Mouse (Mus musculus) left cerebral cortex, postnatal 14 days (tissue): ENCODE measurements around the gene Cyp2c70. TPM values are rescaled to one million over a fixed set of nuclear protein-coding genes. Genes with fewer than 3 reads are reported as not detected.
A peak's percentile ranks its signal among the peaks of the same experiment; 100 is the strongest.
"Not testable (repeated sequence)": the region's sequence is repeated elsewhere in the genome, so short reads cannot be mapped to it uniquely, and the experiment has no call there.

Source experiments
- DNase-seq, 2 experiments: peaks; one replicate each; pipeline ENCODE4 v3.0.0; 2021 to 2022; ENCODE audit warnings: low spot score in 2 of 2, mixed read lengths in 1 of 2
- intact Hi-C: fragments of 180-260 bp; cut with DNase I; formaldehyde crosslinking; loops from one replicate; pipeline ENCODE4 v1.15.1; 2025
- long read RNA-seq, 2 experiments: library from polyadenylated mRNA; stranded (forward); transcript quantifications; one replicate each; pipeline ENCODE4 v2.0.0; 2021
- total RNA-seq, 2 experiments: library from RNA; stranded (reverse); gene quantifications; 2 replicates each; pipeline ENCODE4 v1.2.3; 2021

The Cyp2c70 gene
- 1 to 10 TPM; 2.4 to 3.0 TPM for total RNA-seq
- long read RNA-seq, experiment 1, partial matches to known transcripts: 0 of 1 reads
- long read RNA-seq, experiment 1, other reads (novel, unspliced or antisense): 1 of 1 reads
- long read RNA-seq, experiment 2: 0 reads

GRCm38 (mm10) chr19:40187160-40187559 is at the start of gene Cyp2c70:
Gene Cyp2c70 (minus strand): TSS chr19:40187333.
- intact Hi-C loops: no loop called here
- no peak for DNase-seq

GRCm38 (mm10) chr19:40232560-40232959 is 45.4 kb upstream of the Cyp2c70 start:
- intact Hi-C loops: no loop called here
- DNase-seq: no peak

- intact Hi-C loops: no loop called here
- DNase-seq: no peak
These were observed 44.9 kb upstream of the Cyp2c70 start for GRCm38 (mm10) chr19:40231825-40232541.

- intact Hi-C loops: no loop called here
- DNase-seq: no peak
These were observed 44.1 kb upstream of the Cyp2c70 start for GRCm38 (mm10) chr19:40231074-40231738.

GRCm38 (mm10) chr19:40226516-40227151 is 39.5 kb upstream of the Cyp2c70 start:
- intact Hi-C loops: no loop called here

GRCm38 (mm10) chr19:40225761-40226110 is 38.6 kb upstream of the Cyp2c70 start:
- intact Hi-C loops: loop anchor here (1.0 kb wide), 1 partner anchor 1243 kb away; no protein-coding TSS in a partner anchor
- DNase-seq: no peak

More at GRCm38 (mm10) chr19:40226516-40227151, 39.5 kb upstream of the Cyp2c70 start:
- no peak for DNase-seq

GRCm38 (mm10) chr19:40225102-40225760 is 38.1 kb upstream of the Cyp2c70 start:
- peak; percentile 76 to 86 for DNase-seq
- intact Hi-C loops: loop anchor here (1.0 kb wide), 1 partner anchor 1243 kb away; no protein-coding TSS in a partner anchor

- intact Hi-C loops, DNase-seq: not testable (repeated sequence)
These were observed 35.2 kb upstream of the Cyp2c70 start for GRCm38 (mm10) chr19:40222307-40222706.

- intact Hi-C loops: no loop called here
- no peak for DNase-seq
These were observed 33.7 kb upstream of the Cyp2c70 start for GRCm38 (mm10) chr19:40220878-40221277.

- intact Hi-C loops, DNase-seq: not testable (repeated sequence)
These were observed 15.8 kb upstream of the Cyp2c70 start for GRCm38 (mm10) chr19:40202947-40203346.

GRCm38 (mm10) chr19:40190596-40190995 is 3.5 kb upstream of the Cyp2c70 start:
- intact Hi-C loops: no loop called here
- DNase-seq: peak; percentile 5 to 31

- DNase-seq: peak; percentile 8 to 34
- intact Hi-C loops: no loop called here
These were observed 3.5 kb downstream of the Cyp2c70 start for GRCm38 (mm10) chr19:40183600-40183999.

GRCm38 (mm10) chr19:40178311-40178710 is 8.8 kb downstream of the Cyp2c70 start:
- DNase-seq: no peak
- intact Hi-C loops: no loop called here

- intact Hi-C loops, DNase-seq: not testable (repeated sequence)
These were observed 18.7 kb downstream of the Cyp2c70 start for GRCm38 (mm10) chr19:40168391-40168790.

- DNase-seq, intact Hi-C loops: not testable (repeated sequence)
These were observed 60.1 kb downstream of the Cyp2c70 start for GRCm38 (mm10) chr19:40126996-40127395.

GRCm38 (mm10) chr19:40125165-40125564 is 62.0 kb downstream of the Cyp2c70 start:
- DNase-seq, intact Hi-C loops: not testable (repeated sequence)

GRCm38 (mm10) chr19:40119624-40120023 is 67.5 kb downstream of the Cyp2c70 start:
- DNase-seq, intact Hi-C loops: not testable (repeated sequence)
